Mouse (Mus musculus): ENCODE measurements around the gene Eef1a1. TPM values are rescaled to one million over a fixed set of nuclear protein-coding genes. Genes with fewer than 3 reads are reported as not detected.
"Not testable (repeated sequence)": the region's sequence is repeated elsewhere in the genome, so short reads cannot be mapped to it uniquely, and the experiment has no call there.

Eef1a1 gene
- polyA plus RNA-seq, 1 experiment from 2014 or later = 4,016 TPM

DNA sequence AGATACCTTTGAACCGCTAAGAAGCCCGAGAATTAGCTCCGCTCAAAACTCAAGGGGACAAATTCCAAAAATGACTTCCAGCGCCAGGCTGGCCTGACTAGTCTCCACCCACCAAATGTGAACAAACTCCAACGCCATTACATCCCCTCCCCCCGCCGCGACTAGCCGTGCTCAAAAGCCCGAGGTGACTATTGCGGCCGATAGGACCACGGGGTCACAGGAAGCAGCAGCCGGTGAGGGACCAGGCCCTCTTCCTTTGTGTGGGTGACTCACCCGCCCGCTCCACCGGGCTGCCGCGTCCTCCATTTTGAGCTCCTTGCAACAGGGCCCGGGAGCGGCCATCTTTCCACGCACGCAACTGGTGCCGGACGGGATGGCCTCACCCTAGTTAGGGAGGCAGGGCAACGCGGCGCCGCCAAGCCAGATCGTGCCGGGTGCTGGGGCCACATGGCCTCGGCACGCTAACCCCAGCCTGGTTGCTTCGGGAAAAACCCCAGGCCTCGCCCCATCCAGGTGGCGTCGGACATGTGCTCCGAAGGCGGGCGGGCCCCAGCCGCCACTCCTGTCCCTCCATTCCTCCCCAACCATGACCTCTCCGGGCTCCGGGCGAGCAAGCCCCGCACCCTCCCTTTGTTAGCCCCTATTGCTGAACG lies 8.1 kb downstream of the Eef1a1 start:
- peaks cover 51% of the 10 kb centered on the region for H3K36me3 ChIP-seq (replicated peaks)
- no peaks in the 10 kb centered on the region for H3K27me3 ChIP-seq (ENCODE audit: poor library complexity, severe bottlenecking)
- peak overlapping the region; percentile 99 for H3K27ac ChIP-seq
- WGBS = under 1% methylated on average over 46 of the region's 46 CpGs
- H3K4me3 ChIP-seq = peak overlapping the region; percentile 99
- peak; percentile 81 for DNase-seq (ENCODE audit: extremely low spot score, low spot score)
- no peaks in the 10 kb centered on the region for H3K9me3 ChIP-seq
- H3K4me1 ChIP-seq = peaks cover 39% of the 10 kb centered on the region

DNA sequence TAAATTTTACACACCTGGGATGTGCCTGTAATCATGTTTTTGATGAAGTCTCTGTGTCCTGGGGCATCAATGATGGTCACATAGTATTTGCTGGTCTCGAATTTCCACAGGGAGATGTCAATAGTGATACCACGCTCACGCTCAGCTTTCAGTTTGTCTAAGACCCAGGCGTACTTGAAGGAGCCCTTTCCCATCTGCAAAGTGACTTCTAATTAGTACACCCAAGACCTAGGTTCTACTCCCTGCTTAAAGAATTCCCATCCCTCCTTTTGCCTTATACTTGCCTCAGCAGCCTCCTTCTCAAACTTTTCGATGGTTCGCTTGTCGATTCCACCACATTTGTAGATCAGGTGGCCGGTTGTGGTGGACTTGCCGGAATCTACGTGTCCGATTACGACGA lies 8.7 kb downstream of the Eef1a1 start:
- peak overlapping the region; percentile 99 for H3K4me3 ChIP-seq
- not testable (repeated sequence) for H3K27me3 ChIP-seq (ENCODE audit: poor library complexity, severe bottlenecking); DNase-seq (ENCODE audit: extremely low spot score, low spot score); H3K9me3 ChIP-seq
- under 1% methylated on average over 13 of the region's 13 CpGs for WGBS
- H3K36me3 ChIP-seq (replicated peaks) = peaks cover 54% of the 10 kb centered on the region
- peak overlapping the region; percentile 99 for H3K27ac ChIP-seq
- peaks cover 39% of the 10 kb centered on the region for H3K4me1 ChIP-seq

DNA sequence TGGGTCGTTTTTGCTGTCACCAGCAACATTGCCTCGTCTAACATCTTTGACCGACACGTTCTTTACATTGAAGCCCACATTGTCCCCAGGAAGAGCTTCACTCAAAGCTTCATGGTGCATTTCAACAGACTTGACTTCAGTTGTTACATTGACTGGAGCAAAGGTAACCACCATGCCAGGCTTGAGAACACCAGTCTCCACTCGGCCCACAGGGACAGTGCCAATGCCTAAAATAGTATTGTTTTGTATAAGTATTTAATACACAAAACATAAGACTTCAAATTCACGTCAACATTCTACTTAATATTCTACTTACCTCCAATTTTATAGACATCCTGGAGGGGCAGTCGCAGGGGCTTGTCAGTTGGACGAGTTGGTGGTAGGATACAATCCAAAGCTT lies 9.6 kb downstream of the Eef1a1 start:
- peaks cover 62% of the 10 kb centered on the region for H3K36me3 ChIP-seq (replicated peaks)
- not testable (repeated sequence) for H3K9me3 ChIP-seq; DNase-seq (ENCODE audit: extremely low spot score, low spot score); H3K27me3 ChIP-seq (ENCODE audit: poor library complexity, severe bottlenecking)
- H3K4me1 ChIP-seq = peaks cover 37% of the 10 kb centered on the region
- peak overlapping the region; percentile 51; the same call in 1 of the 2 replicates for H3K27ac ChIP-seq
- WGBS = 48% methylated on average over 8 of the region's 8 CpGs
- peak overlapping the region; percentile 99 for H3K4me3 ChIP-seq

DNA sequence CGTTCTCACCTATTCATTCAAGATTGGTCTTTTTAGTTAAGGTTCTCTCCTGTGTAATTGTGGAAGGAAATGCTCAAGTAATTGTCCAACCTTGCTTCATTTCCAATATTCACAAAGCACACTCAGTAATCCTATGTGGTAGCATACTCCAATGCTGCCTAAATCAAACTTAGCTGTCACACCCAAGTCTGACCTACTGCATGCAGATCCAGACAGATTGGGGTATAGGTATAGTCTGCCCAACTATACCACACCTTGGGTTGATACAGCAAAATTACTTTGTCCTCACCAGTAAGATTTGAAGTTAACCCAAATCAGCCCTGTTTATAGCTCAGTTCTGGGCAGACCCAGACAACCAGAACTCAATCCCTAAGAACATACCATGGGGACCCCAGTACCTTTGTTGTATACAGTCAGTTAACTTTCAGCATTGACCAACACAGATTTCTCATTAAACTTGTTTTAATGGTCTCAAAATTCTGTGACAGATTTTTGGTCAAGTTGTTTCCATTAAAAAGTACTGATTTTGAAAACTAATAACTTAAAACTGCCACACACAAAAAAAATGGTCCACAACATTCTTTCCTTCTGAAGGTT lies 10.8 kb downstream of the Eef1a1 start:
- H3K36me3 ChIP-seq (replicated peaks) = peaks cover 74% of the 10 kb centered on the region
- not testable (repeated sequence) for H3K27ac ChIP-seq

DNA sequence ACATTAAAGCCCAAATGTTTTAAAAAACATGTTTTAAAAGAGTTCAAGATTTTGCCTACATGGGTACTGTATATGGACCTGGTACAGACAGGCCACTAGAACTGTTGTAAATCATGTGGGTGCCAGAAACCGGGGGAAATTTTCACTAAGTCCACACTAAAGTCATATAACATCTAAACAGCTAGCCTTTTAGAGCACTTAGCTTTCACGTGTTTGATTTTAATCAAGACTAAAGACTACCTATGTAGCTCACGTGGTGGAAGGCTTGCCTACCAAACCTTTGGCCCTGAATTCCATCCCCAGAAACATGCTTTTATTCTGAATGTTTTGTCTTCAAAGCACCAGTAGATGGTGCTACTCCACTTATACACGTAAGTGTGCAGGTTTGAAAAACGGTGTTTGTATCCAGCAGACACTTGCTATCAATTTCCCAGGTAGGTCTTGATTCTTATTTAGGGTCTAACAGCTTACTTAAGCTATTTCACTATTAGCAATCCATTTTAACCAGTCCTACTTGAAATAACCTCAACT lies 11.9 kb downstream of the Eef1a1 start:
- Histone ChIP-seq H3K4me1 (peaks cover 16% of the 10 kb centered on the region), H3K36me3 (replicated peaks) (peaks cover 84% of the 10 kb centered on the region), H3K9me3 (no peaks in the 10 kb centered on the region), H3K4me3 (no peak overlapping the region; the same call in 1 of the 2 replicates), H3K27ac (0 out of 2 replicates have a peak overlapping the region, but pooled peaks have one; percentile 44), H3K27me3 (ENCODE audit: poor library complexity, severe bottlenecking) (no peaks in the 10 kb centered on the region)
- DNase-seq (ENCODE audit: extremely low spot score, low spot score) = no peak
- WGBS = 1% methylated on average over 5 of the region's 5 CpGs

More for the DNA sequence above, 10.8 kb downstream of the Eef1a1 start:
- WGBS = 60% methylated on average over 1 of the region's 1 CpGs
- not testable (repeated sequence) for H3K27me3 ChIP-seq (ENCODE audit: poor library complexity, severe bottlenecking); H3K9me3 ChIP-seq; DNase-seq (ENCODE audit: extremely low spot score, low spot score)
- peak overlapping the region; percentile 30 for H3K4me3 ChIP-seq
- peaks cover 26% of the 10 kb centered on the region for H3K4me1 ChIP-seq

DNA sequence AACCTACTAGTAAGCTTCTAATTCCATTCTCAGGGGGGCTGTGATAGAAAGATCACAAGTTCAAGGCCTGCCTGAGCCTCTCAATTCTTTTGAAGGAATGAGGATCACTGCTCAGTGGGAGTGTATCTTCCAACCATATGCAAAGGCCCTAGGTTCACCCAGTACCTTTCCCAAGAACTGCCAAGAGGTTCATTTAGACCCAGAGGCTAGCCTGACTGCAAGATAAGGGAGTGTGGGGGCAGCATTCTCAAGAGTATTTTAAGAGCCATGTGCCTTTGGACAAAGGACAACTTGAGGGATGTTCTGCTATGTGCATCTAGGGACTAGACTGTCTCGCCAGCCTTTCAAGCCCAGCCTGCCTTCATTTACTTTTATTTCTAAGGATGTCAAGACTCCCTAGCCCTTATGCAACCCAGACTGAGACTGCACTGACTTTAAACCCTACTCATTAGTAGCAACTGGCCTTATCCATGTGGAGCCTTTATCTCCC lies 12.4 kb downstream of the Eef1a1 start:
- WGBS = 9% methylated on average over 1 of the region's 1 CpGs
- peaks cover 88% of the 10 kb centered on the region for H3K36me3 ChIP-seq (replicated peaks)

DNA sequence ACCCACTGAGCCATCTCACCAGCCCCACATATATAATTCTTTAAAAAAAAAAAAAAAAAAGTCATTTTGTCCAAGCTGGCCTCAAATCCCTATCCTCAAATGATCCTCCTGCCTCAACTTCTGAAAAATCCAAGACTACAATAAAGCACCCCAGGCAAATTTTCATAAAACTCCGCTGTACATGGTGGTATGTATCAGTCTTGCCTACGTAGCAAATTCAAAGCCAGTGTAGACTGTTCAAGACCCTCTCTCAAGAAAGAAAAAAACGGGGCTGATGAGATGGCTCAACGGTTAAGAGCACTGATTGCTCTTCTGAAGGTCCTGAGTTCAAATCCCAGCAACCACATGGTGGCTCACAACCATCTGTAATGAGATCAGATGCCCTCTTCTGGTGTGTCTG lies 13.1 kb downstream of the Eef1a1 start:
- Histone ChIP-seq H3K4me3 (no peak overlapping the region), H3K4me1 (peaks cover 16% of the 10 kb centered on the region), H3K27me3 (ENCODE audit: poor library complexity, severe bottlenecking) (no peaks in the 10 kb centered on the region), H3K27ac (no peak overlapping the region), H3K36me3 (replicated peaks) (peaks cover 91% of the 10 kb centered on the region), H3K9me3 (no peaks in the 10 kb centered on the region)
- peak; percentile 29 for DNase-seq (ENCODE audit: extremely low spot score, low spot score)
- 95% methylated on average over 4 of the region's 4 CpGs for WGBS

More for the DNA sequence above, 12.4 kb downstream of the Eef1a1 start:
- Histone ChIP-seq H3K4me3 (no peak overlapping the region), H3K27me3 (ENCODE audit: poor library complexity, severe bottlenecking) (no peaks in the 10 kb centered on the region), H3K9me3 (no peaks in the 10 kb centered on the region), H3K4me1 (peaks cover 16% of the 10 kb centered on the region), H3K27ac (peak overlapping the region; percentile 44; the same call in 1 of the 2 replicates)
- DNase-seq (ENCODE audit: extremely low spot score, low spot score) = peak; percentile 63

DNA sequence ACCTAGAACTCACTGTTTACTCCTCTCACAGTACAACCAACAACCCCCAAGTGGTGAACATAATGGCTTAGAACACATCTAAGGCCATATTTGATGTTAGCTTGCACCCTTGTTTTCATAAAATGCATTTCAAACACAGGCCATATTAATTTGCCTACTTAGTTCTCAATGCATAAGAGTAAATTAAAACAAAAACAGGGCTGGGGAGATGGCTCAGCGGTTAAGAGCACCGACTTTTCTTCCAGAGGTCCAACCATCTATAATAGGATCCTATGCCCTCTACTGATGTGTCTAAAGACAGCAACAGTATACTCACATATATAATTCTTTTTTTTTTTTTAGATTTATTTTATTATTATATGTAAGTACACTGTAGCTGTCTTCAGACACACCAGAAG lies 13.6 kb downstream of the Eef1a1 start:
- Histone ChIP-seq H3K36me3 (replicated peaks) (peaks cover 91% of the 10 kb centered on the region), H3K4me1 (peaks cover 16% of the 10 kb centered on the region), H3K27ac (no peak overlapping the region), H3K9me3 (no peaks in the 10 kb centered on the region), H3K4me3 (no peak overlapping the region), H3K27me3 (ENCODE audit: poor library complexity, severe bottlenecking) (no peaks in the 10 kb centered on the region)
- no peak for DNase-seq (ENCODE audit: extremely low spot score, low spot score)
- 91% methylated on average over 2 of the region's 2 CpGs for WGBS

DNA sequence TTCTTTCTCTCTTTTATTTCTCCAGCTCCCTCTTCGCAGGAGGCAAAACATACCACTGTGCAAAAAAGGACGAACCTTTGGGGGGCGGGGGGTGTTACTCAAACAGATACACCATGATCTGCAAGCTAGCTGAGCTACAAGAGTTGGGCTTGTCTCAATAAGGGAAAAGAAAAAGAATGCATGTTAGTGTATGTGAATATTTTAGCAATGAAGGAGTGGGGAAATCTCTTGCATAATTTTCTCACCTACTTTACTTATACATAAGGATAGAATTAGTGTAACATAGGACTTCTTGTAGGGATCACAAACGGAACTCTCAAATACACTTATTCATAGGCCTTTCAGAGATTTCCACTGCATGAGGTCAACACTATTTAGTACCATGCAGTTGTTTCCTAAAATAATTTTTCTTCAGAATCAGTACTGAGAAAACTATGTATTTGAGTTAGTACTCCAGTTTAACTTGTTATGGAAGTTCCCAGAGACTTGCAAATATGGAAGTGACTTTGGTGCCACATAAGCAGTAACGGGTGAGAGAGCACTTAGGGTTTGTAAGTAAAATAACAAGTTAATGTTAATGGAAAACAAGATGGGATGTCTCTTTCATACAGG lies 14.1 kb downstream of the Eef1a1 start:
- DNase-seq (ENCODE audit: extremely low spot score, low spot score) = no peak
- H3K36me3 ChIP-seq (replicated peaks) = peaks cover 91% of the 10 kb centered on the region

DNA sequence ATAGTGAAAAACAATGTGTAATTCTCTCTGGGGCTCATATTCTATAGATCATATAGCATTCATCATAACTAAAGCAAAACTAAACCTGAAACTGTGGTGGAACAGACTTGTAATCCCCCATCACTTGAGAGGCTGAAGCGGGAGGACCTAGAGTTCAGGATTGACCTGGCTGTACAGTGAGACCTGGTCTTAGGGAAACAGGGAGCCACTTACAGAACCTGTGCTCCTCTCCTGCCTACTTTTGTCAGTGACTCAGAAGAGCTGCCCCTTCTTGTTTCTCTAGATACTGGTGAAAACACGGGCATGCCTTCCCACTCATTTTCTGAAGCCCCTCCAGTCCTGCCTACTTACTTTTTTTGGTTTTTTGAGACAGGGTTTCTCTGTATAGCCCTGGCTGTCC lies 14.7 kb downstream of the Eef1a1 start:
- no peak for DNase-seq (ENCODE audit: extremely low spot score, low spot score)
- peaks cover 11% of the 10 kb centered on the region for H3K4me1 ChIP-seq
- H3K9me3 ChIP-seq = no peaks in the 10 kb centered on the region
- no peaks in the 10 kb centered on the region for H3K27me3 ChIP-seq (ENCODE audit: poor library complexity, severe bottlenecking)
- peaks cover 91% of the 10 kb centered on the region for H3K36me3 ChIP-seq (replicated peaks)
- 90% methylated on average over 2 of the region's 2 CpGs for WGBS
- H3K4me3 ChIP-seq = no peak overlapping the region
- no peak overlapping the region for H3K27ac ChIP-seq

More for the DNA sequence above, 14.1 kb downstream of the Eef1a1 start:
- Histone ChIP-seq H3K4me1 (peaks cover 16% of the 10 kb centered on the region), H3K9me3 (no peaks in the 10 kb centered on the region), H3K4me3 (no peak overlapping the region), H3K27me3 (ENCODE audit: poor library complexity, severe bottlenecking) (no peaks in the 10 kb centered on the region), H3K27ac (no peak overlapping the region)
- whole genome bisulfite sequencing = 92% methylated on average over 5 of the region's 5 CpGs

DNA sequence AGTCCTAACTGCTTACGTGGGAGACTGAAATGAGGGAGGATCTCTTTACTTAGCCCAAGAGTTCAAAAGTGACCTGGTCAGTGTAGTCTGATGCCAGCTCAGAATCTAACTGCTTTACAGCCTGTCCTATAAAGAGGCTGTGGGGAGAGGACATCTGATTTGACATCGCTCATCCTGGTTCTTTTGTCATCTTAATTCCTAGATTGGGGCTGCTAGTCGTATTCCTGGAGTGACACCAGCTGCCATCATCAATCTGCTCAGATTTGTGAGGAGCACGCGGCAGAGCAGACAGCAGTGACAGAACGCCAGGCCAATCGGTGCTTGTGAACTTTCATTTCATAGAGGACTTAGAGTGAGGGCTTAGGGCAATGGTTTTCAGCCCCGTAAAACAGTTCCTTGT lies 15.4 kb downstream of the Eef1a1 start:
- H3K36me3 ChIP-seq (replicated peaks) = peaks cover 91% of the 10 kb centered on the region
- DNase-seq (ENCODE audit: extremely low spot score, low spot score) = no peak

DNA sequence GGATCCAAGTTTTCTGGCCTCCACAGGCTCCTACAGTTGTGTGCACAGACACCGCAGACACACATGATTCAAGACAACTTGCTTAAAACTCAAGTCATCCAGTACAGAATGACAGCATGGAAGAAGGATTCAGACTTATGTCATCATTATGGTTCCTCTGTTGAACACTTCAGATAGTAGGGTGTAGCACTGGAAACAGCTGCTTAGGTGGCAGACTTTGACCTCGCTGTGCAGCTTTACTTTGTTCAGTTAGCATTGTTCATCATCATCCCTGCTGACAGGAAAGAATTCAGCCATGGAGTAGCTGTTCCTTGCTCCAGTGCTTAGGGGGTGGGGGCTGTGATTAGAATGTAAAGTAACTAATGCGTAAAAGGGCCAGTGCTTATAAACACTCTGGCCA lies 23.2 kb downstream of the Eef1a1 start:
- Histone ChIP-seq H3K9me3 (no peaks in the 10 kb centered on the region), H3K27ac (no peak overlapping the region), H3K4me1 (no peaks in the 10 kb centered on the region), H3K36me3 (replicated peaks) (peaks cover 97% of the 10 kb centered on the region), H3K27me3 (ENCODE audit: poor library complexity, severe bottlenecking) (no peaks in the 10 kb centered on the region), H3K4me3 (no peak overlapping the region)
- WGBS = 94% methylated on average over 3 of the region's 3 CpGs
- no peak for DNase-seq (ENCODE audit: extremely low spot score, low spot score)

More for the DNA sequence above, 15.4 kb downstream of the Eef1a1 start:
- Histone ChIP-seq H3K9me3 (no peaks in the 10 kb centered on the region), H3K4me1 (peaks cover 5% of the 10 kb centered on the region; the same call in 1 of the 2 replicates), H3K4me3 (no peak overlapping the region), H3K27ac (no peak overlapping the region), H3K27me3 (ENCODE audit: poor library complexity, severe bottlenecking) (no peaks in the 10 kb centered on the region)
- 92% methylated on average over 8 of the region's 8 CpGs for WGBS

DNA sequence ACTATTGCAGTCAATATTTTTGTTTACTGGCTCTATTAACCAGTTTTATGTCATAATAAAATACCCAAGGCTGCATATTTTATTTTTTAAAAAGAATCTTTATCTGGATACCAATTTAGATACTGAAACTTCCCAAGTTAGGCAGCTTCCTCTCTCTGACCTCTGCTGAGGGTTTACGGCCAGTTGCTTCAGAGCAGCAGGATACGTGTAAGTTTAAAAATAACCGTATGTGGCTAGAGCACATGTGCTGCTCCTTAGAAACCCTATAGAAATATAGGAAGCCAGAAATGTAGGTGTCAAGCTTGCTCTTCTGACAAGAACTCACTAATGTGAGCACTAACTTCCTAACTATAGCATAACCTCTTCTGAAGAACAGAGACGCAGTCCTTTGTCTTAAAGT lies 25.6 kb downstream of the Eef1a1 start:
- H3K36me3 ChIP-seq (replicated peaks) = peaks cover 94% of the 10 kb centered on the region
- no peaks in the 10 kb centered on the region for H3K4me1 ChIP-seq
- H3K27ac ChIP-seq = no peak overlapping the region
- no peaks in the 10 kb centered on the region for H3K9me3 ChIP-seq
- no peaks in the 10 kb centered on the region for H3K27me3 ChIP-seq (ENCODE audit: poor library complexity, severe bottlenecking)
- 96% methylated on average over 4 of the region's 4 CpGs for WGBS
- no peak for DNase-seq (ENCODE audit: extremely low spot score, low spot score)
- H3K4me3 ChIP-seq = no peak overlapping the region
